Mouse (Mus musculus) spleen, embryonic (tissue): ENCODE measurements at regions not wholly inside any gene's neighbourhood (a gene's known extent, or its start where the extent isn't known, plus 50 kb on each side); places are given as distances from the start of the nearest gene placed in this dataset.

Source experiments
- CTCF ChIA-PET: fragments of 350-600 bp; sonication (Branson Sonifier 250); formaldehyde crosslinking; loops from one replicate; lab custom pipeline; 2022; lab: Charles Lee

GRCm38 (mm10) chr17:47178705-47179104 is 168.3 kb upstream of the Ubr2 start:
- CTCF ChIA-PET = no interaction called here

- CTCF ChIA-PET = no interaction called here
Observed at GRCm38 (mm10) chr17:47177671-47178246, 167.4 kb upstream of the Ubr2 start.

DNA sequence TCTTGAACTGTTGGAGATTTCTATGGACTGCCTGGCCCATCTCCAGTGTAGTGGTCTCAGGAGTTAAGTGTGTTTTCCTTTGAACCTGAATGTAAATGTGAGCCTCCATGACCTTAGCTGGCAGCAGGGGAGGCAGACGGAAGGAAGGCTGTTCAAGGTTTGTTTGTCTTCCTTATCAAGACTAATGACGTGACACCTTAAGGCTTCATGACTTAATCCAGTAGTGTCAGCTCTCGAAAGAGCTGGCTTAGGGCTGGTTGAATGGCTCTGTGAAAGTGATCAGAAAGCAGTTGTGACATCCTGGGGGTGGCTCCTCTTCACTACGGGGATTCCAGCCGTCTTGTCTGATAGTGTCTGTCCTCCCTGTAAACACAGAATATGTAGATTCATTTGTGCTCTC is 166.0 kb upstream of the Ubr2 start:
- CTCF ChIA-PET = interaction anchor here (0.6 kb wide), 1 partner anchor 10 kb away, joined by 3 read pairs; no protein-coding TSS in a partner anchor

DNA sequence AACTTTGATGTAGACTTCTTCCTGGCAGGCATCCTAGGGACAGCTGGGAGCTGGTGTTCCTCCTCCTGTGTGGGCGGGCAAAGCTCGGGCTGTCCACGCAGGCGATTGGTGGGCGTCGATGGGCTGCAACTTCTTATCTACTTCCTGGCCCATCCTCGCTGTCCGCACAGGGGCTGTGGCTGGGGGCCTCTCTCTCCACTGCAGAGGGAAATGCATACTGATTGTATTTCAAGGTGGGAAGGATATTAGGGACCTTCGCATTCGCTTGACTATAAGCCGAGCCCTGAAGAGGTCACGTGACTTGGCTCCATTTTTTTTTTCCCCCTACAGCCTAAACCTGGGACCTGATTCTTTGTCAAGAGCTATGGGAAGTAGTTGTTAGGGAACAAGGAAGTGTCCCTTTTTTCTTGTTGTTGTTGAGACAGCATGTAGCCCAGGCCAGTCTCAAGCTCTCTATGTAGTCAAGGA is 164.4 kb upstream of the Ubr2 start:
- CTCF ChIA-PET = no interaction called here

DNA sequence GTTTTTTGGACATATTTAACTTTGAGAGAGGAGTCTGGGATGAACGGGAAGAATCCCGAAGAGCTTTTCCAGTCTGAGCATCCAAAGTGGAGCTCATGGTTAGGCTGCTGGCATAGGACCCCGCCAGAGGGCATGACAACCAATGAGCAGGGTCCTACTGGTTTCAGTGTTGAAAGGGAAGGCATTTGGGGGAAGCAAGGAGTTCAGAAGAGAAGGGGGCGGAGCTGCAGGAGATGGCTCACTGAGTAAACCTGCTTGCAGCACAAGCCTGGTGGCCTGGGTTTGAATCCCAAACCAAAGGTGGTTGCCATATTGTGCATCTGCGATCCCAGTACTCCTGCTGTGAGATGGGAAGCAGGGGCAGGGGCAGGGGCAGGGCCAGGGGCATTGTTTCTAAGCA is 161.4 kb upstream of the Ubr2 start:
- CTCF ChIA-PET = no interaction called here

- CTCF ChIA-PET = no interaction called here
Observed at GRCm38 (mm10) chr17:47170978-47171593, 160.7 kb upstream of the Ubr2 start.

DNA sequence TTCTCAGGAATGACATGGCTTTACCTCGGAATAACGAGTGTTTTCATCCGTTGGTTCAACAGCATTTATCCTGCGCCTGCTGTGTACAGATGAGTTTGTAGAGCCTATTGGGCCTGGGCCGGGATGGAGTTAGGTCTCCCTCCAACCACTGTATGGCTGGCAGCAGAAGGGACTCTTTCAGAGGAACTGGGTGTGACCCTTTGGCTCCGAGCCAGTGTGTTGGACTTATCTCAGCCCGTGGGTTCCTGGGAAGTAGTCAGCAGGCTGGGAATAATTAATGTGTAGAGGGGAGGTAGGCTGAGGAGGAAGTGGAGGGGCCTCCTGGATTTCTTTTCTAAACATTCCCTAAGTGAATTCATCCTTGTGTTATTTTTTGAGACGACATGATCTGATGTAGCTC is 157.7 kb upstream of the Ubr2 start:
- CTCF ChIA-PET = interaction anchor here (0.7 kb wide), 1 partner anchor 44 kb away, joined by 3 read pairs; no protein-coding TSS in a partner anchor

DNA sequence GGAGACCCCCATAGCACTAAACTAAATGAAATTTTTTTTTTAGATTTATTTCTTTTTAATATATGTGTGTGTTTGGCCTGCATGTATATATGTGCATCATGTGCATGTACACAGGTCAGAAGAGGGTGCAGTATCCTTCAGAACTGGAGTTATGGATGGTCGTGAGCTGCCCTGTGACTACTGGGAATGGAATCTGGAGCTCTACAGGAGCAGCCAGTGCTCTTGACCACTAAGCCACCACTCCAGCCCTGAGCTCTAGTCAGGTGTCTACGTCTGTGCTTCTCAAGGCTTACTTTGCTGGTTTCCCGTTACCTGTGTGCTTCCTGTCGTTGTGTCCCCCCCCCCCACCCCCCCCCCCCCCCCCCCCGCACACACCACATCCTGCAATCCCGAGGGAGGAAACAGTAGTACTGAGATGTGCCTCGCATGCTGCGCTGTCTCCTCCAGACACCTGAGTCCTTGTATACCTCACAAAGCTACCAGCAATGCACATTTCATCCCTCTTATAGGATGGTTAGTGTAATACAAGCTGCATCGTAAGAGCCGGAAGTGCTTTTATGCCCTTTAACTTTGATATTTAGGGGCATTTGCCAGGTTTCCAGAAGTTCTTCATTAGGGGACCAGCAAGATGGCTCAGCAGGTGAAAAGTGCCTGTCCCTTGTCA is 153.5 kb upstream of the Ubr2 start:
- CTCF ChIA-PET = no interaction called here

DNA sequence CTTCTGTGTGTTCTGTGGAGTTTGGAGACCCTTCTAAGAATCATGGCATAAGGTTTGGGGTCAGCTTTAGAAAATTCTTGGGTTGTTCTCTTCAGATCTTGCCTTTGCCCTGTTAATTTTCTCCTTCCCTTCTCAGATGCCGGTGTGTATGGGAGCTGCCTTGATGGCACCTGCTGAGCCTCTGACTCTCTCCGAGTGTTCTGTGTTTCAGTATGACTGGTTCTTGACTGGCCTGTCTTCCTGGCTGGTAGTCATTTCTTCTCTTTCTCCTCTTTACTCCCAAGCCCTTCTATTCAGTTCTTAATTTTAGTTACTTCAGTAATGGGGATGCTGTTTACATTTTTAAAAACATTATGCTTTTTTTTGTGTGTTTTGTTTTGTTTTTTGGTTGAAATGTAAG is 152.1 kb upstream of the Ubr2 start:
- CTCF ChIA-PET = no interaction called here

- CTCF ChIA-PET = no interaction called here
Observed at GRCm38 (mm10) chr17:47156237-47156636, 145.9 kb upstream of the Ubr2 start.

DNA sequence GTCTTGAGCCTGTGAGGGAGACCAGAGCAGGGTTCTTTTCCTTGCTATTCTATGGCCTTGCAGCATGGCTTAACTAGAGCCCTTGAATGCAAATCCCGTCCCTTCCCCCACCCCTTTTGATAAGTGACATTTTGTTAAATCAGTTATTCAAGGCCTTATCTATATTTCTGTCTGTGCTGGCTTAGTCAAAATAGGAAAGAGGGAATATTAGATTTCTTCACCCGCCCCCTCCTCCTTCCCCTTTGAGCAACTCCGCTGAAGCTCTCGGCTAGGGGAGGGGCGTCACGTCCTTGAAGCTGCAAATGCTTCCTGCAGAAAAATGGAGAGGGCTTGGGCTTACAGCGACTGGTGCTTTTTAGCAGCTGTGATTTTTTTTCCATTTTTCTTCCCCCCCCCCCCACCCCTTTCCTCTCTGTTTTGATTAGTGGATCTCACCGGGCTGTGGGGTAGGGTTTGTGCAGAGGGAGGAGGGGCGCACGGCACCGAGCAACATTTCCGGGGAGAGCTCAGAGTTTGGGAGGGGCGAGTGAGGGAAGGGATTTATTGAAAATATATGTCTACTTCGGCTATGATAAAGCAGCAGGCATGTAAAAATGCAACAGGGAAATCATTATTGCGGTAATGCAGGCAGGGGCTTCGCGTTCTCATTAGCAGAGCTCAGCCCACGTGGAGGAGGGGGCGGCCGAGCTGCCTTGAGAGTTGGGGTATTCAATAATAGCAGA is 141.4 kb upstream of the Ubr2 start:
- CTCF ChIA-PET = no interaction called here

DNA sequence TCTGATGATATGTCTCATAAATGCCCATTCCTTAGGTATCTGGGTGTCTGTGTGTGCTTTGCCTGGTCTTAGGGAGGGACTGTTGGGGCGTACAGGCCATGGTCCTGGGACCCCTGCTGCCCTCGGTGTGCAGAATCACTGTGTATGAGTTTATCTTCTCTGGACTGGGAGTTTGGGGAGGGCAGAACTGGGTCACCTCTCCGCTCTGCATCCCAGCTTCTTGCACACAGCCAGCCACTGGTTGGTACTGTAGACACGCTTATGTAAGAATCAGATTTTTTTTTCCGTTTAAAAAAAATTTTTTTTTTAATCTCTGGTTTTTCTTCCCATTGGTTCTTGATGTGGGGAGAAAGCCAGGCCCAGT is 140.8 kb upstream of the Ubr2 start:
- CTCF ChIA-PET = no interaction called here

GRCm38 (mm10) chr17:47150636-47151035 is 140.3 kb upstream of the Ubr2 start:
- CTCF ChIA-PET = no interaction called here

DNA sequence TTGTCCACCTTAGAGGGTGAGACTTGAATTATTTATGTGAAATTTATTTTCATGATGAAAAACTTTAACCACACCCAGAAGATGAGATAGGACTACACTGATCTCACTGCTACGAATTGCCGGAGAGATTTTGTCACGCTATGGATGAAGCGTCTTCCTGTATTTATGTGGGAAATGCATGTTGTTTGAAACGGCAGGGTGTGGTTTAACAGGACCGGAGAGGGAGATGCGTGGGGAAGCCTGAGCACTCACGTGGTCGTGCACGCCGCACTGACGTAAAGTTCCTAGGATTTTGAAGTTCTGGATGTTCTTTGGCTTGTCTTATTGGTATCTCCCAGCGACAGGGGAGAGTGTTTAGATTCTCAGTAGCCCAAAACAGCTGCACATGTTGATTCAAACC is 139.3 kb upstream of the Ubr2 start:
- CTCF ChIA-PET = no interaction called here

DNA sequence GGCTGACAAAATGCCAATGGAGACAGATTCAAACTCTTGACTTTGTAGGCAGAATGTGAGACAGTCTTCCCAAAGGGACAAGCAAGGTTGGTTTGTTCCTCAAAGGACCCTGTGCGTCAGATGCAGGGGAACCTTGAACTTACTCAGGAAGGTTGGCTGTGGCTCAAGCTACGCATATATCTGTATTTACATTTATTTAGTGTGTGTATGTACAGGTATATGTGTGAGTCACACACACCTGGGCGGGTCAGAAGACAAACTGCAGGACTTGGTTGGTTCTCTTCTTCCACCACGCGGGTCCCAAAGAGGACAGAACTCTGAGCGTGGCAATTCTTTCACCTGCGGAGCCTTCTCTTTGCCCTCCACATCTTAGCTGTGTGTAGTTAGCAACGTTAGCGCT is 138.8 kb upstream of the Ubr2 start:
- CTCF ChIA-PET = no interaction called here

DNA sequence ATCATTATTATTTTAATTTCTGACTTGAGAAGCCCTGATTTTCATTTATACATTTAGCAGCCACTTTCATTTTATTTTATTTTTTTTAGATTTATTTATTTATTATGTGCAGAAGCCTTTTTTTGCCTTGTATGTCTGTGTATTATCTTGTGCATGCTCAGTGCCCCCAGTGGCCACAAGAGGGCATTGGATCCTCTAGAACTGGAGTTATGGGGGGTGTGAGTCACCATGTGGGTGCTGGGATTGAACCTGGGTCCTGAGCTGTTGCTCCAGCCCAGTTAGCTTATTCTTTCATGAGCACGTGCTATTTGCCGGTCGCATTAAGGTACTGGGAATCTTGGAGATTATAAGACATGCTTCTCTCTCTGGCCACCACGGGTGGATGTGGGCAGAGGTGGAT is 136.3 kb upstream of the Ubr2 start:
- CTCF ChIA-PET = no interaction called here

DNA sequence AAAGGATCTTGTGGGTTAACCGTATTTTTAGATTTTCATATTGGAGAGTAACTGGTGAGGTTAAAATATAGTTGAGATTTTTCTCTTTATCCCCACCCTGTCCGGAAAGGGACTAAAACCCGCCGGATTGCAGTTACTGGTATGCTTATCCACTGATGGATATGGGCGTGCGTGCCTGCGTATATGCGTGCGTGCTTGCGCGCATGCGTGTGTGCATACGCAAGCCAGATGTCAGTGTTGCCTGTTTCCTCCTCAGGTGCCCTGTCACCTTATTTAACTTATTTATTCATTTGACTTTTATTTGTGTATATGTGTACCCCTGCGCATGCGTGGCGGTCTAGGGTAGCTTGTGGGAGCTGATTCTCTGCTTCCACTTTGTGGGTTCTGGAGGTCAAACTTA is 135.2 kb upstream of the Ubr2 start:
- CTCF ChIA-PET = no interaction called here

- CTCF ChIA-PET = no interaction called here
Observed at GRCm38 (mm10) chr17:47144996-47145395, 134.6 kb upstream of the Ubr2 start.

- CTCF ChIA-PET = interaction anchor here (0.6 kb wide), 1 partner anchor 11 kb away, joined by 6 read pairs; no protein-coding TSS in a partner anchor
Observed at GRCm38 (mm10) chr17:47144460-47144859, 134.1 kb upstream of the Ubr2 start.

DNA sequence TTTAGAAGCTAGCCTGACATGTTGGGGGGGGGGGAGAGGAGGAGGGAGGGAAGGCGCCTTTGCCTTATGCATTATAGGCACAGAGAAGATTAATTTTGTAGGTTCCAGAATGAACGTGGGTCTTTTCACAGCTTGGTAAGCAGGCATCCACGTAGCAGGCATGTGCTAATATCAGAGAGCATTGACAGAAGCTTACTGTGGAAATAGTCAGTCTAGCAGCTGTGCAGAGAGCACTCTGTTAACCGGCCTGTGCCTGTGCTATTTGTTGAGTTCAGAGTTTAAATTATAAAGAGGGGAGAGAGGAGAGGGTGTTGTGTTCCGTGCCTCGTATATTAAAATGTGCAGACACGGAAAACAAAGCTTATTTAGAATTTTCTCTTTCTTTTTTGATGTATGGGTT is 133.5 kb upstream of the Ubr2 start:
- CTCF ChIA-PET = interaction anchor here (0.6 kb wide), 1 partner anchor 11 kb away, joined by 6 read pairs; no protein-coding TSS in a partner anchor

GRCm38 (mm10) chr17:47142885-47143284 is 132.5 kb upstream of the Ubr2 start:
- CTCF ChIA-PET = no interaction called here

DNA sequence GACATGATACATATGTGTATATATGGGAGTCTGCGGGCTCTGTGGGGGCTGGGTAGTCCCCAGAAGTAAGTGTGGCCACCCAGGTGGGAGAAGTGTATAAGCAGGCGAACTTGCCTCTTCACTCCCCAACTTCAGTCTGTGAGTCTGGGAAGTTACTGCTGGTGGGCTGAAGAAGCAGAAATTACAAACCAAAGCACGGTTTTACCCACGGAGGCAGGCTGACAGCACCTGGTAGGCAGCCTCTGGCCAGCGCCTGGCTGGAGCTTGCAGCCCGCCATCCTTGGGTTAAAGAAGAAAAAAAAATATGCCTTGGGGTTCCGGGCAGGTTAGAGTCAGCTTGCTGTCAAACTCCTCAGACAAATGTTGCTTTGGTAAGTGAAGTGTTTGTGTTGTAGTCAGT is 131.9 kb upstream of the Ubr2 start:
- CTCF ChIA-PET = no interaction called here
